Mouse (Mus musculus): ENCODE data around the gene Ildr1.

Ildr1 gene

GRCm38 (mm10) chr16:36771244-36771643, 77.5 kb downstream of the Ildr1 start:
- DNase-seq (ENCODE audit: low read depth, low spot score) = no peak

- no peak for DNase-seq (ENCODE audit: low read depth, low spot score)
These were observed 77.9 kb downstream of the Ildr1 start for GRCm38 (mm10) chr16:36771703-36772102.

- DNase-seq (ENCODE audit: low read depth, low spot score) = no peak
These were observed 79.2 kb downstream of the Ildr1 start for GRCm38 (mm10) chr16:36772996-36773395.

- no peak for DNase-seq (ENCODE audit: low read depth, low spot score)
These were observed 81.9 kb downstream of the Ildr1 start for GRCm38 (mm10) chr16:36775658-36776057.

All from retina, adult 2 months (tissue).